Mouse (Mus musculus) monocyte, adult 5-6 weeks (primary cell): Measurements from ENCODE around the gene Bptf. TPM values are rescaled to one million over a fixed set of nuclear protein-coding genes. Genes with fewer than 3 reads are reported as not detected.
A peak's percentile ranks its signal among the peaks of the same experiment; 100 is the strongest.
"Not testable (repeated sequence)": the region's sequence is repeated elsewhere in the genome, so short reads cannot be mapped to it uniquely, and the experiment has no call there.

Experiments used
- ATAC-seq: fragments of 153-309, 156-312 bp; replicated peaks from 2 replicates; pipeline ENCODE4 v1.8.0; 2017; ENCODE audit warnings: mild to moderate bottlenecking; ENCODE audit not compliant: low TSS enrichment, insufficient number of reproducible peaks, severe bottlenecking, poor library complexity, low FRiP score
- total RNA-seq: library from RNA; stranded (forward); fragments of 200-1000, 200-491, 200-594 nt; gene quantifications from 3 replicates; pipeline ENCODE4 v1.2.3, GENCODE M21; 2017

Gene Bptf
- total RNA-seq, 1 experiment from 2014 or later, result 55.9 TPM

GRCm38 (mm10) chr11:107065216-107065785 is 66.6 kb downstream of the Bptf start:
- ATAC-seq, result no peak

- ATAC-seq, result no peak
These were observed 67.3 kb downstream of the Bptf start for GRCm38 (mm10) chr11:107064590-107064989.

- ATAC-seq, result no peak
These were observed 68.9 kb downstream of the Bptf start for GRCm38 (mm10) chr11:107063067-107063466.

DNA sequence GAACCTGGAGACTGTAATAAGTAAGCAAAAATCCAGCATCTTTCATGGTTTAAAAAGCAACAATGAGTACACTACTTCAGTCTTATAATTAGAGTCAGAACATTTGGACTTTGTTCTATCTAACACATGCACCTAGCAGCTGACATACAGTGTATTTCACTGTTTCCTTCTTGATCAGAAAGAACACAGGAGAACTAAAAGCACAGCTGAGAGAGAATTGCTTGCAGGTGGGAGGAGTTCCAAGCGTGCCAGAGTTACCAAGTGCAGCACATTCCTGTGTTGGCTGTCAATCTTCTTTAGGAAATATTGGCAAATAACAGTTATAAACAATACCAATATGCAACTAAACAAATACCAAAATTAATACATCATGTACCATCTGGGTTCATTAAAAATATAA is 71.0 kb downstream of the Bptf start:
- ATAC-seq, result no peak

DNA sequence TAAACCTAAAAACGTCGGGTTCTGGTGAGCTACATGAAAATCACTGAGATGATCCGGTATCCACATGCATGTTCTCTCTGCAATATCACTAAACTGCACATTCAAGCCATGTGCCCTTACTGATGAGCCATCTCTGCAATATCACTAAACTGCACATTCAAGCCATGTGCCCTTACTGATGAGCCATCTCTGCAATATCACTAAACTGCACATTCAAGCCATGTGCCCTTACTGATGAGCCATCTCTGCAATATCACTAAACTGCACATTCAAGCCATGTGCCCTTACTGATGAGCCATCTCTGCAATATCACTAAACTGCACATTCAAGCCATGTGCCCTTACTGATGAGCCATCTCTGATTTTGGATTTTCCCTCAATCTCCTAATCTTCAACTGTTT is 72.3 kb downstream of the Bptf start:
- not testable (repeated sequence) for ATAC-seq

- ATAC-seq, result no peak
These were observed 74.5 kb downstream of the Bptf start for GRCm38 (mm10) chr11:107057391-107057790.

DNA sequence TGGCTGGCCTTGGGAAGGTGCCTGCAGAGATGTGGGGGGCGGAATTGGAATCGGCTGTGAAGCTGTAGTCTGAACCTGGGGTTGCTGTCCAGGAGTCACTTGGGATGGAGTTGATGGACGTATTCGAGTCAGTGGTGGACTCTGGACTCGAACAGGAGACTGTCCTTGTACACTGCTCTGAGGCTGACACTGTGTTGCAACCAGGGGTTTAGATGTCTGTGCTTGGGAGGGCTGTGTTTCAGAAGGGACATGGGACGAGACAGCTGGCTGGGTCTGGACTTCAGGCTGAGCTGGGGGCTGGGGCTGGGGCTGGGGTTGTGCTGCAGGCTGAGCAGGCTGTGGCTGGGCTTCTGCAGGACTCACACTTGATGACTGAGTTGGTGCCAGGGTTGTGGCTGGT is 77.1 kb downstream of the Bptf start:
- no peak for ATAC-seq

- no peak for ATAC-seq
These were observed 84.9 kb downstream of the Bptf start for GRCm38 (mm10) chr11:107046766-107047620.

DNA sequence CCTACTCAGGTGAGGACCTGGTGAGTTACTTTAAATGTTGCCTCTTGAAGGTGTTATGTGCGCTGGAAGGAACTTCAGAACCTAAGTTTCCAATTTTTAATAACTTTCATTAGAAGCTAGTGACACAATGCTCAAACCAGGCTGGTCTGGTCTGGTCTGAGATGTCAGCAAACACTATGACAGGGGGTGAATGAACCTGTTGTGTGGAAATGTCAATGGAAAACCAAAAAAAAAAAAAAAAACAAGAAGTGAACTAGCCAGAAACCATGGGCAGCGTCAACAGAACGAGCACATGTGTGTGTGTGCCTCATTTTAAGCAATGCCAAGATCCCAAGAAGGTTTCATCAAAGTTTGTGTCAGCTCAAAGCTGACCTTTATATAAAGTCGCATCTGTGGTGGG is 86.4 kb downstream of the Bptf start:
- no peak for ATAC-seq

DNA sequence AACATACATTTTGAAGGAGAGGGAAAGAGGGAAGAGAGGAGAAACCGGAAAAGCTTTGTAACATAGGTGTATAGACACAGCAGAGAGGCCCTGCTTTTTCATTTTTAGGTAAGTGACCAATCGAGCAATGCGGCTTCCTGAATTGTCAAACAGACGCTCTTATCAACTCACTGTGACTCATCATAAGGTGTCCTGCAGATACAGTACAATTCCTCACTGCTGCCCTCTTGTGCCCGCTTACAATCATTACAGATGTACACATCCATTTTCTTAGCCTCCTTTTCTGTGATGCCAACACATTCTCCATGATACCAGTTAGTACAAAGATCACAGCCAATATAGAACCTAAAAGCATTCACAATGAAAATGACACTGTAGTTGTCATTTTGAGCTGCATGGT is 87.6 kb downstream of the Bptf start:
- ATAC-seq, result peak; percentile 85

DNA sequence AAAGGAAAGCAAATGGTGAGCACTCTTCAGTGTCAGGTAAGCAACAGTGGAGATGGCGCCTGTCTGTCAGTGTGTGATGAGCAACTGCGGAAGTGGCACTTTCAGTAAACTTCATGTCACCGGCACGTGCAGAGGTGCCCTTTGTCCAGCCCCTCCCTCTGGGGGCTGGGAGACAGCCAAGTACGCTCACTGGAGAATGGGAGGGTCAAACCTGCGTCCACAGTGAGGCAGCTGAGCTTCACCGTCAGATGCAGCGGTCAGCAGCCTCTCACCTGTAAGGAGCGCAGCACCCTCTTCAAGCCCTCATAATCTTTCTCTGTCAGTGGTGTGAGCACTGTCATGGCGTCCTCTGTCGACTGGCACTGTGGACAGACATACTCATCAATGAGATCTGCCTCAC is 88.6 kb downstream of the Bptf start:
- ATAC-seq, result no peak

DNA sequence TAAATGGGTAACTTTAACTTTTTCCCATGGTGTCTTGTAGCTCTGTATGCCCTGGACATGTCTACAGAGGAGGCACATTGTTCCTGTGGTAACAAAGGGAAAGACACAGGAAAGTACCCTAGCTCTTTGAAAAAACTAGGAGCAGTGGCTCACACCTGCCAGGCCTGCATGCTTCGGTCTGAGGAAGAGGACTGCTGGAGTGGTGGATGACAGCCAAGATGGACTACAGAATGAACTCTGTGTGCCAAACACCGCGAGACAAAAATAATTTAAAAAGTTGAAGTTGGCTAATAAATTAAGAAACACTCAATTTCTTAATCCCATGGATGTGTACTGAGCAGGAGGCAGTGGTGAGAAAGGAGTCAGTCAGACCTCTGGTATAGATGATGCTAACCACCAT is 90.5 kb downstream of the Bptf start:
- ATAC-seq, result no peak

DNA sequence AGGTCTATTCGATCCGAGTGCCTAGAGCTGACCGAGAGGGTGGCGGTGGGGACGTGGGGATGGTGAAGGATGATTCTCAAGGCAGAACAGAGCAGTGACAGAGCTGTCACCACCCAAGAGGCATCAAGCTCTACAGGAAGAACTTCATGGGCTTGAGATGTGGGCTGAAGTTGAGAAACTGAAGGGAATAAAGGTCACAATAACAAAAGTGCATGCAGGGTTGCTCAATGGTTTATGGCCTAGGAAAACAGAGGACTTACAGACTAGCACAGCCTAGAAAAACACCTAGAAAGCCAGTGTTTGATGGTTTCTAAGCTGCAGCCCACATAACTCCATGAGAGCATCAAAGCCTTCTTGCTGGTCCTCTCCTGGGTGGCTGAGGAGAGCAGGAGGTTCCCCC is 92.5 kb downstream of the Bptf start:
- no peak for ATAC-seq

GRCm38 (mm10) chr11:107034085-107034810 is 97.7 kb downstream of the Bptf start:
- no peak for ATAC-seq

DNA sequence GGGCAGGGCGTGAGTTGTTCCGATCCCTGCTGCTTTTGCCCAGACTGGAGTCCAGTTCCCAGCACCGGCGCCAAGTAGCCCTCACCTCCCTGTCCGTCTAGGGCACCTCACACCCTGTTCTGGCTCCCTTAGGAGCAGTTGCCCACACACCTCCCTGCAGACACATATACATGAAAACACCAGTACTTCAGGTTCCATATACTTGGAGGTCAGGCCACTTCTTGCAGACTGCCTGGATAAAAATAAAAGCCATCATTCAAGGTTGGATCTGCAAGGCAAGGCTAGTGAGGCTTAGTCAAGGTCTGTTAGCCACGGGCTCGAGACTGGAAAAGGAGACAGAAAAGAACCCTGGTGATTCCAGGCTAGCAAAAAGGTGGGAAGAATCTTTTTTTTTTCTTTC is 100.3 kb downstream of the Bptf start:
- ATAC-seq, result no peak

DNA sequence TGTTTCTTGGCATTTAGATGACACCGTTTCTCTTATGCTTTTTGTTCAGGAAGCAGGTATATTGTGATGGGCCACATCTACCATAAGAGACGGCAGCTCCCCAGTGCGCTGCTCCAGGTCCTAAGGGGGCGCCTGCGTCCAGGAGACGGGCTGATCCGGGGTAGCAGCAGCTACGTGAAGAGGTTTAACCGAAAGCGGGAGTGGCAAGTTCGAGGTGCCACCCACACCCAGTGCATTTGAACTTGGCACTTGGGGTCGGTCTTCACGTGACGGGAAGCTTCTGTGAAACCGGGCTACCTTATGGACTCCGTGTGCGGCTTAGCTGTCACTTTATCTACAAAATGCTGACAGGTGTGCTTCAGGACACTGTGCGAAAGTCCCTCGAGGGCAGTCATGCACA is 102.4 kb downstream of the Bptf start:
- no peak for ATAC-seq

GRCm38 (mm10) chr11:107028754-107029153 is 103.2 kb downstream of the Bptf start:
- no peak for ATAC-seq

DNA sequence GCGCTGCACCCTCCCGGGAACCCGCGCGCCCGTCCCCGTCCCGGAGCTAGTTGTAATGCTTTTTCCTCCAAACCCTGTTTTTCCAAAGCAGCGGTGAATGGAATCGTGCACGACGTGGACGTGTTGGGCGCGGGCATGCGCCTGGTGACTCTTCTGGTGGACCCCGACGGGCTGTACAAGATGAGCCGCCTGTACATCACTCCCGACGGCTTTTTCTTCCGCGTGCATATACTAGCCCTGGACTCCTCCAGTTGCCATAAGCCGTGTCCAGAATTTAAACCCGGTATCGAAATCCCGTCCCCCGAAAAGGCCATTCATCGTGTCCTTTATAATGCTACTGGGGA is 103.7 kb downstream of the Bptf start:
- no peak for ATAC-seq

DNA sequence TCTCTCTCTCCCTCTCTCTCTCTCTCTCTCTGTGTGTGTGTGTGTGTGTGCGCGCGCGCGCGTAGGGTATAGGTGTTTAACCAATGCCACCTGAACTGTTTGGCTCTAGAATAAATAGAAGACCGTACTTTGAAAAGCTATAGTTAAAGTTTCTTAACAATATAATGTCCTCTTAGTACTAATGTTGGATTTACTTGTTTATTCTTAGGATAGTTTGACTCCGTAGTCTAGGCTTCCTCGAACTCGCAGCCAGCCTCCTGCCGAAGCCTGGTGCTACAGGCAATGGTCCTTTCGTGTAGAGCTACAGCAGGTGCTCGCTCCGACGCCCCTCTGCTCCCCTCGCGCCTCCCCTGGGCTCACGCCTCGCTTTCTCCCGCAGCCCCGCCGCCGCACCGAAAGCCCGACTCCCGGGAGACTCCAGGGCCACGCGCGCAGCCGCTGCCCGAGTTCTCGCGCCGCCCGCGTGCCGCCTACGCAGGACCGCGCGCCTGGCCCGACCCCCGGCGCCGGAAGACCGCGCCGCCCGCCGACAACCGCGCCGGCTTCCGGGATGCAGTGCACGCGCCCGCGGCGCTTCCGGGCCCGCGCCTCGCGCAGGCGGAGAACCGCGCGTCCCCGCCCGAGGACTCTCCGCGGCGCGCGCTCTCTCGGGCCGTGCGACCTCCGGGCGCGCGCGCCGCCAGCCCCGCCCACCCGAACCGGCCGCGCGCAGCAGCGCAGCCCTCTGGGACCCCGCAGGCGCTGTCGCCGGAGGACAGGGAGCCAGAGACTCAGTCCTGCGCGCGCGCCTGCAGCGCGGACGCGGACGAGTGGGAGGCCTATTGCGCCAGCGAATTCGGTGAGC is 104.3 kb downstream of the Bptf start:
- ATAC-seq, result peak; percentile 45
